Mouse (Mus musculus): ENCODE data around the gene Fgf4. TPM values are rescaled to one million over a fixed set of nuclear protein-coding genes. Genes with fewer than 3 reads are reported as not detected.

Fgf4 gene
- polyA plus RNA-seq, 1 experiment from 2014 or later, result not detected

GRCm38 (mm10) chr7:144873160-144873559, 26.0 kb downstream of the Fgf4 start:
- Histone ChIP-seq H3K4me2 (replicated peaks; ENCODE audit: low read depth) (no peak overlapping the region), H3K27me3 (replicated peaks; ENCODE audit: control insufficient read depth, insufficient read depth, low read length) (0 out of 2 replicates have a peak, but pooled peaks cover 9% of the 10 kb centered on the region), H3K36me3 (ENCODE audit: control insufficient read depth, insufficient read depth) (no peaks in the 10 kb centered on the region), H3K4me3 (ENCODE audit: low read depth, low read length) (no peak overlapping the region), H3K9me3 (ENCODE audit: control insufficient read depth) (no peaks in the 10 kb centered on the region), H3K27ac (ENCODE audit: low read depth, low read length) (no peak overlapping the region), H3K4me1 (replicated peaks; ENCODE audit: control insufficient read depth, insufficient read depth, low read length) (no peaks in the 10 kb centered on the region), H3K9ac (ENCODE audit: low read depth, low read length) (no peak overlapping the region)
- no peak for ATAC-seq
- no peak for TF ChIP-seq CTCF (IDR thresholded peaks at IDR 0.05; ENCODE audit: low read depth)
- WGBS, result 79% methylated on average over 4 of the region's 4 CpGs

- Histone ChIP-seq H3K27me3 (replicated peaks; ENCODE audit: control insufficient read depth, insufficient read depth, low read length) (0 out of 2 replicates have a peak, but pooled peaks cover 9% of the 10 kb centered on the region), H3K4me3 (ENCODE audit: low read depth, low read length) (no peak overlapping the region), H3K36me3 (ENCODE audit: control insufficient read depth, insufficient read depth) (no peaks in the 10 kb centered on the region), H3K4me1 (replicated peaks; ENCODE audit: control insufficient read depth, insufficient read depth, low read length) (no peaks in the 10 kb centered on the region), H3K4me2 (replicated peaks; ENCODE audit: low read depth) (no peak overlapping the region), H3K27ac (ENCODE audit: low read depth, low read length) (no peak overlapping the region), H3K9me3 (ENCODE audit: control insufficient read depth) (no peaks in the 10 kb centered on the region), H3K9ac (ENCODE audit: low read depth, low read length) (no peak overlapping the region)
- 73% methylated on average over 4 of the region's 4 CpGs for WGBS
- TF ChIP-seq CTCF (IDR thresholded peaks at IDR 0.05; ENCODE audit: low read depth), result no peak
- ATAC-seq, result no peak
These were observed 27.1 kb downstream of the Fgf4 start for GRCm38 (mm10) chr7:144874226-144874625.

- H3K27me3 ChIP-seq (replicated peaks; ENCODE audit: control insufficient read depth, insufficient read depth, low read length), result 0 out of 2 replicates have a peak, but pooled peaks cover 5% of the 10 kb centered on the region
- H3K9ac ChIP-seq (ENCODE audit: low read depth, low read length), result no peak overlapping the region
- ATAC-seq, result no peak
- no peak overlapping the region for H3K27ac ChIP-seq (ENCODE audit: low read depth, low read length)
- WGBS, result 100% methylated on average over 1 of the region's 1 CpGs
- H3K4me3 ChIP-seq (ENCODE audit: low read depth, low read length), result no peak overlapping the region
- no peaks in the 10 kb centered on the region for H3K36me3 ChIP-seq (ENCODE audit: control insufficient read depth, insufficient read depth)
- H3K4me2 ChIP-seq (replicated peaks; ENCODE audit: low read depth), result no peak overlapping the region
- TF ChIP-seq CTCF (IDR thresholded peaks at IDR 0.05; ENCODE audit: low read depth), result no peak
- H3K4me1 ChIP-seq (replicated peaks; ENCODE audit: control insufficient read depth, insufficient read depth, low read length), result no peaks in the 10 kb centered on the region
- no peaks in the 10 kb centered on the region for H3K9me3 ChIP-seq (ENCODE audit: control insufficient read depth)
These were observed 31.2 kb downstream of the Fgf4 start for GRCm38 (mm10) chr7:144878401-144878800.

GRCm38 (mm10) chr7:144883106-144883505, 35.9 kb downstream of the Fgf4 start:
- H3K4me3 ChIP-seq (ENCODE audit: low read depth, low read length), result no peak overlapping the region
- H3K27me3 ChIP-seq (replicated peaks; ENCODE audit: control insufficient read depth, insufficient read depth, low read length), result no peaks in the 10 kb centered on the region; the same call in 1 of the 2 replicates
- TF ChIP-seq CTCF (IDR thresholded peaks at IDR 0.05; ENCODE audit: low read depth), result no peak
- no peak overlapping the region for H3K9ac ChIP-seq (ENCODE audit: low read depth, low read length)
- no peak overlapping the region for H3K4me2 ChIP-seq (replicated peaks; ENCODE audit: low read depth)
- no peak overlapping the region for H3K27ac ChIP-seq (ENCODE audit: low read depth, low read length)
- H3K9me3 ChIP-seq (ENCODE audit: control insufficient read depth), result no peaks in the 10 kb centered on the region
- H3K36me3 ChIP-seq (ENCODE audit: control insufficient read depth, insufficient read depth), result no peaks in the 10 kb centered on the region
- 52% methylated on average over 2 of the region's 2 CpGs for WGBS
- no peaks in the 10 kb centered on the region for H3K4me1 ChIP-seq (replicated peaks; ENCODE audit: control insufficient read depth, insufficient read depth, low read length)
- no peak for ATAC-seq

GRCm38 (mm10) chr7:144887672-144888071, 40.5 kb downstream of the Fgf4 start:
- Histone ChIP-seq H3K9ac (ENCODE audit: low read depth, low read length) (no peak overlapping the region), H3K27me3 (replicated peaks; ENCODE audit: control insufficient read depth, insufficient read depth, low read length) (no peaks in the 10 kb centered on the region; the same call in 1 of the 2 replicates), H3K36me3 (ENCODE audit: control insufficient read depth, insufficient read depth) (no peaks in the 10 kb centered on the region), H3K4me3 (ENCODE audit: low read depth, low read length) (no peak overlapping the region), H3K9me3 (ENCODE audit: control insufficient read depth) (no peaks in the 10 kb centered on the region), H3K4me1 (replicated peaks; ENCODE audit: control insufficient read depth, insufficient read depth, low read length) (no peaks in the 10 kb centered on the region), H3K4me2 (replicated peaks; ENCODE audit: low read depth) (no peak overlapping the region), H3K27ac (ENCODE audit: low read depth, low read length) (no peak overlapping the region)
- ATAC-seq, result no peak
- WGBS, result 86% methylated on average over 2 of the region's 2 CpGs
- peak; percentile 46 for TF ChIP-seq CTCF (IDR thresholded peaks at IDR 0.05; ENCODE audit: low read depth)

GRCm38 (mm10) chr7:144888564-144889299, 41.6 kb downstream of the Fgf4 start:
- Histone ChIP-seq H3K27ac (ENCODE audit: low read depth, low read length) (no peak overlapping the region), H3K4me1 (replicated peaks; ENCODE audit: control insufficient read depth, insufficient read depth, low read length) (no peaks in the 10 kb centered on the region), H3K9me3 (ENCODE audit: control insufficient read depth) (no peaks in the 10 kb centered on the region), H3K9ac (ENCODE audit: low read depth, low read length) (no peak overlapping the region), H3K4me2 (replicated peaks; ENCODE audit: low read depth) (no peak overlapping the region), H3K36me3 (ENCODE audit: control insufficient read depth, insufficient read depth) (no peaks in the 10 kb centered on the region), H3K4me3 (ENCODE audit: low read depth, low read length) (no peak overlapping the region), H3K27me3 (replicated peaks; ENCODE audit: control insufficient read depth, insufficient read depth, low read length) (no peaks in the 10 kb centered on the region; the same call in 1 of the 2 replicates)
- no peak for TF ChIP-seq CTCF (IDR thresholded peaks at IDR 0.05; ENCODE audit: low read depth)
- 15% methylated on average over 18 of the region's 18 CpGs for WGBS
- ATAC-seq, result no peak
